Mouse (Mus musculus) spleen, postnatal 4 days (tissue): ENCODE measurements around the gene Tepsin.

Experiments
- DNase-seq, 2 experiments: peaks; one replicate each; pipeline ENCODE4 v3.0.0; 2022; ENCODE audit warnings: low spot score in 2 of 2

The Tepsin gene

DNA sequence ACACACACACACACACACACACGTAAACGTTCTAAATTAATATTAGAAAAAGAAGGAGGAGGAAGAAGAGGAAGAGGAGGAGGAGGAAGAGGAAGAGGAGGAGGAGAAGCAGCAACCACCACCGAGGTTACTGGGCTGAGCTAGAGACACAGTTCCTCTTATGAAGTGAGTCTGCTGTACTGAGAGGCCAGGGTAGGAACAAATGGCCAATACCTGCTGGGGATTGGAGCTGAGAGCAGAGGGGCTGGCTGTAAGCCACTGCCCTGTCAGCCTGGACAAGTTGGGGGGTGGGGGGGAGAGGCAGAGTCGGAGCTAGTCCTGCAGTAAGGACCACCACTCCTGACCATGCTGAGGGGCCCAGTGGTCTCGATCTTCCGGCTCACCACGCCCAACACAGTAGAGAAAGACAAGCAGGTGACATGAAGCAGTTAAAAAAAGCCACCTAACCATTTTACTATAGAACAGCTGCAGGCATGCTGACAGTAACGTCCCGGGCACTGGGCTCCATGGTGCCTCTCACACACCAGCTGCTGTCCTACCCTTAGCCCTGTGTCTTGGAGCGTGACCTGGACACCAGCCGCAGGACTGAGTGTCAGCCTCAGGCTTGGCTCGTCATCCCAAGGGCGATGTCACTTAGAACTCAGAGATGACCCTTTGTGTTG is 34.4 kb downstream of the Tepsin start:
- no peak for DNase-seq

DNA sequence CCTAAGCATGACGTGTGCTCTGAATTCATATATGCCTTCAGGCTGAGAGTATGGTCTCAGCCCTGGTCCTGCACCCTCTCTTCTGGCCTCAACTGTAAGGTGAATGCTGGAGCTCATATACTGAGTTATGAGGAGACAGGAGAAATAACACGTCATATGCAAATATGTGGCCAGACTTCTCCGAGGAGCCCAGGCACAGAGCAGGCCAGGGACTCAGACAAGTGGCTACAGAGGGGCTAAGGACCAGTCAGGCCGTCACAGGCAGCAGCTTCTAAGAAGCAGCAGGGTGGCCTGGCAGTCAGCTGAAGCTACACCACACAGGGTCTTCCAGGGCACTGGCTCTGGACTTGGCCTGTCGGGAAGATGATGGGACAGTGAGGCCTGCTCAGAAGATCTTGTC is 35.2 kb downstream of the Tepsin start:
- no peak for DNase-seq

DNA sequence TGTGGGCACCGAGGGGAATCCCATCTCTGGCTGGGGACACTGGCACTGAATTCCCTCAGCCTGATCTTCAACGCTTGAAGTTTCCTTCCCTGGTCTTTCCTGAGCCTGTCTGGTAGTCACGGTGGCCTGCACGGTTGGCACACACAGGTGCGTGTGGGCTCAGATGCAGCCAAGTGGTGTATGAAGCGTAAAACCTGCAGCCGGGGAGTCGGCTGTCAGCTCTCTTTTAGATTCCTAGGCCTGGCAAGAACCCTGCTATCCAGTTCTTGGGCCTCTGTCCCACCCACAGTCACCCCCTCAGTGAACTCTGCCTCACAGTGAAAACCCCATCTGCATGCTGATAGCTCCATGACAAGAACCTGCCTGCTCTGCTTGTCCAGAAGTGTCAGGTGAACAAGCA is 37.9 kb downstream of the Tepsin start:
- no peak for DNase-seq

DNA sequence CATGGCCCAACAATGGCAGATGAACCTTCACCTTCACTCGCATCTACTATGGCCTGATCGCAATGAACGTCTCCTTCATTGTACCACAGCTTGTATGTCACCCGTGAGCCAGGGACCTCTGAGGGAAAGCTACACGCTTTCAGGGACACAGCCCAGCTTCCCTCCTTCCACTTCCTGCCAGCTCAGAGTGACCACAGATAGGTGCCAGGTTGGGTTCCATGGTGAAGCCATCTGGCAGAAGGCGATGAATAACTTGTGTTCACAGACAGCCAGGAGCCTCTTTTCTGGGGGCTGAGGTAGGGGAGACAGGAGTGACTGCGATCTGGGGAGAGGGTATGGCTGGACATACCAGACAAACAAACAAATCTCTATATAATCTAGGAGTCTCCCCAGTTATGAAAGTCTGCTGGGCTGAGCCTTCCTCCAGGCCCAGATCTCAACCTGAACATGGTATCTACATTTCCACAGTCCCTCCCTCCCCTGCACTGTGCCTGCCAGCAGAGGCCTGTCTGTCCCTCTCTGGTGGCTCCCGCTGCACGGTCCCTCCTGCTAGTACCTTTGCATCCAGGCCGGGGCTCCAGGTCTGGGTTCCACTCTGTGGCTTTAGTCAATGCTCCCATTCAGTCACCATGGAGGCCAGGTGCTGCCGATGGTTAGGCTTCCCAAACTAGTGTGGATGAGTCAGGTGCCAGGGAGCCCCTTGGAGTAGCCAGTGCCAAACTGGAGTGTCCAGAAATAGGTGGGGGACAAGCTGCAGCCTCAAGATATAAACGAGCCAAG is 42.4 kb downstream of the Tepsin start:
- DNase-seq, result no peak

DNA sequence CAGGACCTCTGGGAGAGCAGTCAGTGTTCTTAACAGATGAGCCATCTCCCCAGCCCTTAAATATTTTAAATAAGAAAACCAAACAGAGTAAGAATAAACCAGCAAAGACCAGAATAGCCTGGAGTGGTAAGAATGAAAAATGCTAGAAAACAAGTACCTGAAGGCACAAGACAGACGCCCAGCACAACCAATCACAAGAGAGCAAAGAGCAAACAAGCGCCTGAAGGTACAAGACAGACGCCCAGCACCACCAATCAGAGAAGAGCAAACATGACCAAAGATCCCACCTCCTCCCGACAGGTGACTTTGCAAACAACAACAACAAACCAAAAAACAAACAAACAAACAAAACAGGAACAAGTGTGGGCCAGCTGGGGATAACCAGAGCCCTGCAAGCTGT is 44.7 kb downstream of the Tepsin start:
- no peak for DNase-seq

DNA sequence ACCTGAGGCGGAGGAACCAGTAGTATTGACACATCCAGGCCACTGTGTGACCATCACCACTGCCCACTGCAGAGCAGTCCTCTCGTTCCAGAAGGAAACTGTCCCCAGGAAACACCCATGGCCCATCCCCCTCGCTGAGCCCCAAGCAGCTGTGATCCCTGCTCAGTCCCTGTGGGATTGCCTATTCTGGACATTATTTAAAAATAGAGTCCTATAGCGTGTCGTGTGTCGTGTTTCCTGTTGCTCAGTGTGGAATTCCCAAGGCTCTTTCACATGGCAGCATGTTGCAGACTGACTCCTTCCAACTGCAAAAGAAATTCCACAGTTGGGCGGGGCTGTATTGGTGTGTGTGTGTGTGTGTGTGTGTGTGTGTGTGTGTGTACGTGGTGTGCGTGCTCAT is 46.3 kb downstream of the Tepsin start:
- DNase-seq, result no peak

DNA sequence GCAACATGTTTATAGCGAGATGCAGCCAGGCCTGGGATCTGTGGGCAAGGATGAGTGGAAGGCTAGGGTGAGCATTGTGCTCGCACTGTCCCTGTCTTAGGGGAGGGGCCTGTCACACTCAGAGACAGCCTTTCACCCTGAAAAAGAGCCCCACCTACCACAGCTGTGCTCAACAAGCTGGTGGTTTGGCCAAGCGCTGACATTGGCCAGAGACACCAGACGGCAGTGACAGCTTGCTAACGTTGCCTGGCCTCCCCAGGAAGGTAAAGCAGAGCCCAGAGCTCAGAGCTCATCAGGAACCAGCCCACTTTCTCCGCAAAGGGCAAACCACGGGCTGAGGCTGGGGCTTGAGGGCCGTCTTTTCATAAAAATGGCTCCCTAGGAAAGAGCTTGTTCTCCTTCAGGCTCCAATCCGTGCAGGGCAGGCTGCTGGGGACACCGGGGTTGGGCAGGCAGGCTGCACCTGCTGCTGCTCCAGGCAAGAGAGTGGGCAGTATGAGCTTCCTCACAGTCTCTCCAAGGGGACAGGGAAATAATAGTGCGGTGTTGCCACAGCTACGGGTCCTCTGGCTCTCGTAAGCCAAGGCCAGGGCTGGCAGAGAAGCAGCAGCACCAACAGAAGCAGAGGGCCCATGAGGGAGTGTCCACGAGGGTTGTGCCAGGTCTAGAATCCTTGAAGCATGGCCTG is 47.3 kb downstream of the Tepsin start:
- no peak for DNase-seq

DNA sequence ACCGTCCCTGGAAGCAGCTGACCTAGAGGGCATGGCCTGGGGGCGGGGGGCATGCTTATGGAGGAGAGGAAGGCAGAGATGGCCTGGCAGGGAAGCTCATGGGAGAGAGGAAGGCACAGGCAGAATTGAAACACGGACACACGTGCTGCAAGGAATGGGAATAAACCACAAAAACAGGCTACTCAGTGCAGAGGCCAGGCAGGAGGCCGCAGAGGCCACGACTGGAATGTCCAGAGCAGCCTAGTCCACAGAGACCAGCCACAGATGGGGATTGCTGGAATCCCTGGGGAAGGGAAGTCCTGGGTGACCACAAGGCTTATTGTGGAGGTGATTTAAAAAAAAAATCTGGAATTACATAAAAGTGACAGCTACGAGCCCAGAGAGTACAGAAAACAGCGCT is 49.5 kb downstream of the Tepsin start:
- no peak for DNase-seq

DNA sequence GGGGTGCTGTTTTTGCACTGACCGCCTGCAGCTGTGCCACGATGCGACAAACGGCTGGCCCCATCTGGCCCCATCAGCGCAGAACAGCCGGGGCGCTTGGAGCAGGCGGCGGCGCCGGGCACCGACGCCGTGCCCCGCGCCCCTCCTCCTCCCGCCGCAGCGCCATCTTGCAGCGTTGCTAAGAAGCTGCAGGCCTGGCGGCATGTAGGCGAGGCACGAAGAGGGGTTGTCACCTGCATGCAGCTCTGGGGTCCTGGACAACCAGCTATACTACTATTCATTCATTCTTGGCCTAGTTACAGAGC is 50.3 kb downstream of the Tepsin start:
- DNase-seq, result no peak

DNA sequence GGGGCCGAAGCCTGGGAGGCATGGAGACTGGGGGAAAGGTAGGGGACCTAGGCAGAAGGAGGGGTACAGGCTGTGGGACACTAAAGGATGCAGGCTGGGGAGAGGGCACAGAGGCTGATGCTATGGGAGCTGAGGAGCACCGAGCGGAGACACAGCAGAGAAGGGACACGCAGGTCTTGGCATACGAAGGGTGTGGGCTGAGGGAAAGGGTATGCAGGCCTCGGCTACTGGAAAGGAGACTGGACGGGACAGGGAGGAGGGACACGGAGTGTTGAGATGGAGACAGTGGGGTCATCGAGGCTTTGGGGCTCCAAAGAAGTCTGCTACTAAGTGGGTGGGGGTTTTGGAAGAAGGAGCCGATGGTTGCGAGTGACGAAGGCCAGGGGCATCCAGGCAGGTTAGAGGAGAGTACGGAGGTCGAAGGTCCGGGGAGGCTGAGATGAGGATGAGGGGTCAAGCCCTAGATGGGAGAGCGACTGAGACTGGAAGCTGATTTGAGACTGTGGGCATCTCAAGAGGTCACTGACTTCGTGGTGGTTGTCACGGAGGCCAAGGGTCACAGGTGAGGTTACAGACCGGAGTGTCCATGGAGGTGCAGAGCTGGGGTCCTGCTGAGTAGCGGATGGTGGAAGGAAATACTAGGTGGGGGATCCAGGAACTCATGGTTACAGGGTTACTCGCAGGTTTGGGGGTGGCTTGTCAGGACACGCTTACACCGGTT is 50.8 kb downstream of the Tepsin start:
- no peak for DNase-seq

DNA sequence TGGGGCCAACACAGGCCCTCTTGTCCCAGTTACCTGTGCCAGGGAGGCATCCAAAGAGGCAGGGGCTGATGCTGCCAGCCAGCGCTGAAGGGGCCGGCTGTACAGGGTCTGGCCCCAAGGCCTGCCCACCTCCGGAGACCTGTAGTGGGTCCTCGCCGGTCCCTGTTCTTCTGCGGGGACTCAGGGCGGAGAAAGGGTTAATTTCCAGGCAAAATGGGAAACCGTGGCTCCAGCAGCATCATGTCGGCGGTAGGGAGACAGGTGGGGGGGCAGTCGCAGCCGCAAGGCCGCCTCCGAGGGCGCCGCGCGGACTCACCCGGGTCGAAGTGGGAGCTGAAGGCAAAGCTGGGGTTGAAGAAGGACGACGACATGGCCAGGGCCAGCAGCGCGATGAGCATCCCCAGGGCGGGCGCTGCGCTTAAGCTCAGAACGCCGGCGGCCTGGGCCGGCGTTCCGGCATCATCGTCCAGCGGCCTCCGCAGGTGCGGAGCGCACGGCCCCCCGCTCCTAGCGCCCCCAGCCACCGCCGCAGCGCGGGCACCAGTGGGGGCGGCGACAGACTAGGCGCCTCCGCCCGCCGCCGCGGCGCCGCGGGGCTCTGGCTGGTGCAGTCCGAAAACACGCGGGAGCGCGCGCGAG is 51.9 kb downstream of the Tepsin start, which contains the start of gene Aatk:
Aatk (minus strand) TSS at position 615 of the 639 bp plus-strand sequence.
- DNase-seq, result no peak

DNA sequence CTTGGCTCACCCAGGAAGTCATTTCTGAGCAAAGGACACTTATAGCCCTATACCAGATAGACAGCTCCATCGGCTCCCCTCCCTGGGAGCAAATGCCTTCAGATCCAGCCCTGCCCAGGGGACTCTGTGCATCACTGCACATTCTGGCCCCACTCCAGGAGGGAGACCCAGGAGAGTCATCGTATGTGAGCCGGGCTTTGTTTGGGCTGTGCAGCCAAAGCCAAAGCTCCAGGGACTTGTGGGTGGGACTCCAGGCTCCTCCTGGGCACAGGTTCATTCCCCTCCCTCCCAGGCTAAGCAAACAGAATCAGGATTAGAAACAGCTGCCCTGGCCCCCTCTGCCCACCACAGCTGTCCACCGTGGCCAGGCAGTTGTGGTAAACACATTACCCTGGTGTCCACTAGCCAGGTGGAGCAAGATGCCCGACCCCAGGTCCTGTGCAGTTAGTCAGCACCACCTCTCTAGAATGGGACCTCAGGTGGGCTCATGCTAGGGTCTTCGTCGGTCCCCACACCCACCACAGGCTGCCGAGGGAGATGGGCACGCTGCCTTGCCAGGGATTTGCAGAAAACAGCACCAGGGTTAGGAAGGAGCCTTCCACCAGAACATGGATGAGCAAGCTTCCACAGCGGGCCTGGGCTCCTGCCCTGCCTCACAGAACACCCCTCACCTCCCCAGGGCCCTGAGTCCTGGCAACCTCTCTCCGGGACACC is 52.5 kb downstream of the Tepsin start:
- no peak for DNase-seq

DNA sequence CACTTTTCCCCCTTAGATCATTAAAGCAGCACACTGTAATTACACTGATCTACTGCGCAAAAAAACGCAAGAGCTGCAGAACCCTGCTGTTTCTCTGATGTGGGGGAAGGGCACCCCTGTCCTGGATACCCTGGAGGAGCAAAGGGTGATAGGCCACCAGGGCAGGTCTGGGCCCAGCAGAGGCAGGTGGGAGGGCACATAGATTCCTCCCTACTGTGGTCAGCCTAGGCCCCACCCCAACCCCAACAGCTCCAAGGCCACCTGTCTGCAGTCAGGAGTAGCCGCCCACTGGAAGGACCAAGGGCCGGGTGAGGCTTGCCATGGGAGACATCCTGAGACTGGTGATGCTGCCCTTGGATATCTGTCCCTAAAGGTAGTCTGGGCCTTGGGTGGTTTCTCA is 53.2 kb downstream of the Tepsin start:
- DNase-seq, result no peak

DNA sequence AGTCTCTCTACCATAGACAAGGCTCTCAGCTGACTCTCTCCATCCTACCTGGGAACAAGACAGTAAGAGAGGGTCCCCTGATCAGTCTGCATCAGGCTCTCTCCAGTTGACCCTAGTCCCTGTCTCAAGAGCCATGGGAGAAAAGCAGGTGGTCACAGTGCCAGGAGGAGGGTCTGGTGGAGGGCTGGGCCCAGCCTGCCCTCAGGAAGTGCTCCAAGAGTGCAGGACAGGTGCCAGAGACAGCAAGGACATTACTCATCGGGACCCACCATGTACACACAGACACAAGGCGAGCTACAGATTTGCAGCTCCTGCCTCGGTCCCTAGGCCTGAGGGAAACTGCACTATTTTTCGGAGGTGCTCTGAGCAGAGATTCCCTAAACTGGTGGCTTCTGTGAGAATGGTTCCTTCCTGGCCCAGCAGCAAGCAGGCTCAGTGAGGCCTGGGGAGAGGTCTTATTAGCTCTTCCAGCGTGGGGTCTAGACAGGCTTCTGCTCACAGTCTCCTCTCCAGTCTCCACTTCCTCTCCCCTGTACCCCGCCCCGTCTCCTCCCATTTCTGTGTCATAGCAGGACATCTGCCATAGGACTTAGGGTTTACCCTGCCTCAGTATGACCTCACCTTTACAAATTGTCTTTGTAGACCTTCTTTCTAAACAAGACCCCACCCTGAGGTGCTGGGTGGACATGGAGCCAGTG is 56.2 kb downstream of the Tepsin start:
- DNase-seq, result no peak

DNA sequence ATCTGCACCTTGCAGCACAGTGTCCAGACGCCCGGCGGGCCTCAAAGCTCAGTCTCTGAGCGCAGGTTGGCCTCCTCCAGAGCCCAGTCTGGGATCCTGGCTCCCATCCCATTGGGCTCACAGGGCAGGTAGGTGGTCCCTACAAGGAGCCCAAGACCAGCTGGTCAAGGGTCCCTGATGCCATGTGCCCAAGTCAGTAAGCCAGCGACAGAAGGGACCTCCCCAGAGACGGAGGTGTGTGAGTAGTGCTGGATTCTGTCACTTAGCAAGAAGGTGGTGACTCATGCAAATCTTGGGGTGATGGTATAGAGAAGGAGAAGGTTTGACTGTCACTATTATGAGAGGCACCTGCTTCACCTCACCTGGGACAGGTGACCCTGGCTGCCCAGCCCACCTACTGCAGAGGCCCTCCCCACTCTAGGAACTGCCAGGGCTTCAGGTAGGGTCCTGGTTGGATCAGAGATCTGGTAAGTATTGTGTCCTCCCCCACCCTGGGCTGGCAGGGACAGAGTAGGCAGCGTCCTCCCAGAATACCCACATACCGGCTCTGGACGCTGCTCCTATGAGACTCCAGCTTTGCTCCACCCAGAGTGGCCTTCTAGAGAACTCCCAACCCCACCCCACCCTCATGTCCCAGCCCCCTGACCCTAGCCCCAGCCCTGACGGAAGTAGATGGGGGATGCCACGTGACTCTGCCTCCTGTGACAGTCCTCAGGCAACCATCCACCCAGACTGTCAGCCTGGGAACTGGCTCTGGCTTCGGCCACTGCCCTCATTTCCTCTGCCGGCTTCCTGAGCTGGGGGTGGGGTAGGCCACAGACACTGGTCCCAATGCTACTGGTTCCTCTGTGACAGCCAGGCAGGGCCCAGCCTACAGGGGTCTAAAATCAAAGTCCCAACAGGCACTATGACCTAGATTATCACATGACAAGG is 57.1 kb downstream of the Tepsin start:
- peak in 1 of 2 experiments; percentile 60 for DNase-seq
